Mouse (Mus musculus) liver, embryonic 14.5 days (tissue): ENCODE measurements around the gene Anks4b.

Experiments
- CTCF ChIP-seq: IDR thresholded peaks from 2 replicates; pipeline ENCODE4 v1.5.1; 2016; ENCODE audit warnings: antibody characterized with exemption, low read depth, control low read depth
- EP300 ChIP-seq: IDR thresholded peaks from 2 replicates; pipeline ENCODE4 v1.6.1; 2016; ENCODE audit warnings: antibody characterized with exemption, low read depth

- TF ChIP-seq EP300 (no peak), CTCF (no peak)
Observed at GRCm38 (mm10) chr7:120181401-120182230, 8.0 kb downstream of the Anks4b start.
